Mouse (Mus musculus) intestine, embryonic 14.5 days (tissue): ENCODE results near the gene Rnf141. TPM values are rescaled to one million over a fixed set of nuclear protein-coding genes. Genes with fewer than 3 reads are reported as not detected.

Experiments used
- ATAC-seq: fragments of 200-750 bp; cut with Nextera tagmentation; replicated peaks from 2 replicates; pipeline ENCODE4 v1.8.0; 2017; ENCODE audit warnings: low read depth, moderate number of reproducible peaks, moderate TSS enrichment, moderate library complexity; ENCODE audit not compliant: low FRiP score, low TSS enrichment
- DNase-seq: peaks from one replicate; pipeline ENCODE4 v3.0.0-alpha.2; 2018; ENCODE audit warnings: low spot score
- H3K27ac ChIP-seq: fragments of 300-500 bp; sonication (generic); 2 replicates; pipeline ENCODE4 v1.5.1; 2014; ENCODE audit warnings: low read depth, mild to moderate bottlenecking, control low read depth
- H3K27me3 ChIP-seq: fragments of 300-500 bp; sonication (generic); replicated peaks from 2 replicates; pipeline ENCODE4 v1.6.1; 2014; ENCODE audit warnings: low read length, control low read depth; ENCODE audit not compliant: control insufficient read depth, insufficient read depth
- H3K36me3 ChIP-seq: fragments of 300-500 bp; sonication (generic); 2 replicates; pipeline ENCODE4 v1.6.1; 2014; ENCODE audit warnings: low read length, control low read depth; ENCODE audit not compliant: control insufficient read depth, insufficient read depth
- H3K4me1 ChIP-seq: fragments of 300-500 bp; sonication (generic); replicated peaks from 2 replicates; pipeline ENCODE4 v1.6.1; 2014; ENCODE audit warnings: low read length, control low read depth, mixed read lengths; ENCODE audit not compliant: control insufficient read depth, insufficient read depth
- H3K4me2 ChIP-seq: fragments of 300-500 bp; sonication (generic); 2 replicates; pipeline ENCODE4 v1.6.1; 2014; ENCODE audit warnings: low read length
- H3K4me3 ChIP-seq: fragments of 300-500 bp; sonication (generic); 2 replicates; pipeline ENCODE4 v1.5.1; 2014; ENCODE audit warnings: low read depth, low read length, control low read depth, mixed read lengths
- H3K9ac ChIP-seq: fragments of 300-500 bp; sonication (generic); 2 replicates; pipeline ENCODE4 v1.6.1; 2014; ENCODE audit warnings: mild to moderate bottlenecking, low read length
- H3K9me3 ChIP-seq: fragments of 300-500 bp; sonication (generic); 2 replicates; pipeline ENCODE4 v1.6.1; 2016; ENCODE audit warnings: low read length, control low read depth; ENCODE audit not compliant: control insufficient read depth
- WGBS: fragments of 180-500 bp; shearing (Covaris S2); extraction: QIAGEN DNeasy Blood & Tissue Kit; methylation state at CpG from one replicate; pipeline ENCODE4 v1.1.7; 2014; 5-methylcytosine and 5-hydroxymethylcytosine counted together
- polyA plus RNA-seq: library from polyadenylated mRNA; unstranded; fragments of >200 nt; fragmentation: Nextera tagmentation; extraction: Ambion mirVana; gene quantifications from 2 replicates; pipeline ENCODE4 v1.2.1, GENCODE M21; 2014

Gene Rnf141
- 40.8 and 41.2 TPM in 2 replicates for polyA plus RNA-seq

- no peaks in the 10 kb centered on the region for H3K27me3 ChIP-seq
- H3K9me3 ChIP-seq: no peaks in the 10 kb centered on the region
- H3K27ac ChIP-seq: peak within 1 kb of the TSS; percentile 91
- DNase-seq (peak; percentile 98), ATAC-seq (peak; percentile 95)
- H3K9ac ChIP-seq: peak within 1 kb of the TSS; percentile 77
- 0% methylated on average over 42 of the region's 42 CpGs for WGBS
- peak within 1 kb of the TSS; percentile 83 for H3K4me3 ChIP-seq
- peaks cover 5% of the 10 kb centered on the region for H3K4me1 ChIP-seq
- H3K4me2 ChIP-seq: peak within 1 kb of the TSS; percentile 77
- no peaks in the 10 kb centered on the region for H3K36me3 ChIP-seq
Measured at GRCm38 (mm10) chr7:110843916-110844874, at the start of gene Rnf141. Gene Rnf141 (minus strand): TSS chr7:110844457.

DNA sequence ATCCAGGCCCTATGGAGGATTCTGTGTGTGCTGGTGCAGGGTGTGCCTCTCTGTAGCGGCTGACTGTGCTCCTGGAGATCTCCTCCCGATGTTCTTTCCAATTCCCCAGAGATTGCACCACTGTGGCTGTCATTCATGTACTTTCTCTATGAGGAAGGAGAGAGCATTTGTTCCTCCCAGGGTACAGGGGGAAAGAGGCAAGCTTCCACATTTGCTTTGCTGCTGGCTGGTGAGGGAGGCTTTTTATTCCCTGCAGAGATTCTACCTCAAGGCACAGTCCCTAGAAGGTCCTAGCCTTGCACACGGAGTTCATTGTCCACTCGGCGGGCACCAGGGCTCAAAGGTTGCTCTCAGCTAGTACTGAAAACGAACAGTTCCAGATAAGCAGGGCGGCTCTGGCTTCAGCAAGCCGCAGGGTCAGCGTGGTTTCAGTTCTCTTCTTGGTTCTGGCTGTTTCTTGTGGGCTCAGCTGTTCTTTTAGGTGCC is 47.3 kb upstream of the Rnf141 start:
- ATAC-seq (no peak), DNase-seq (no peak)
- Histone ChIP-seq H3K27ac (peak overlapping the region; percentile 55), H3K27me3 (no peaks in the 10 kb centered on the region), H3K4me3 (no peak overlapping the region), H3K9me3 (no peaks in the 10 kb centered on the region), H3K4me2 (no peak overlapping the region), H3K36me3 (peaks cover 19% of the 10 kb centered on the region; the same call in 1 of the 2 replicates), H3K4me1 (peaks cover 29% of the 10 kb centered on the region), H3K9ac (no peak overlapping the region)
- WGBS: 62% methylated on average over 9 of the region's 9 CpGs

- 68% methylated on average over 2 of the region's 2 CpGs for WGBS
- no peak; the same call in 1 of the 2 replicates for ATAC-seq
Measured at GRCm38 (mm10) chr7:110881746-110882333, 37.6 kb upstream of the Rnf141 start.

DNA sequence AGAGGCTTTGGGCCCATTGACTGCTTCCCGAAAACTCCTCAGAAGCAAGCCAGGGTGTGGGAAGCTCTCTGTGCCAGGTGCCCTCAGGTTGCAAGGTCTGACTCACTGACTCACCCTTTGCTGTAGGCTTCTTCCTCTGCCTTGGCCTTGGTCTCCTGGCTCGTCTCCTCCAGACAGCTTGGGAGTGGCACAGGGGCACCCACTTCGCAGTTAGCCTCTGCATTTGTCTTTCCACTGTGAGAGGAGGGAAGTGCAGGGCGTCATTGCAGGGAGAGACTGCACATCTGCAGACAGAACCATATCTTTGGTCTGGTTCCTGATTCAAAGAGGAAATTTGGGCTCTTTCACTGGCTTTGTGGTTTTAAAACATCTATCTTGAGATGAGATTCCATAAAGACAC is 33.8 kb upstream of the Rnf141 start:
- H3K4me2 ChIP-seq: no peak overlapping the region
- DNase-seq: no peak
- H3K9ac ChIP-seq: no peak overlapping the region
- H3K9me3 ChIP-seq: no peaks in the 10 kb centered on the region
- ATAC-seq: no peak
- peaks cover 55% of the 10 kb centered on the region for H3K36me3 ChIP-seq
- H3K4me3 ChIP-seq: no peak overlapping the region
- 82% methylated on average over 4 of the region's 4 CpGs for WGBS
- H3K4me1 ChIP-seq: no peaks in the 10 kb centered on the region
- H3K27ac ChIP-seq: no peak overlapping the region
- no peaks in the 10 kb centered on the region for H3K27me3 ChIP-seq

More at GRCm38 (mm10) chr7:110881746-110882333, 37.6 kb upstream of the Rnf141 start:
- H3K4me1 ChIP-seq: no peaks in the 10 kb centered on the region
- no peak overlapping the region for H3K4me3 ChIP-seq
- no peak overlapping the region for H3K9ac ChIP-seq
- no peak overlapping the region for H3K4me2 ChIP-seq
- no peaks in the 10 kb centered on the region for H3K27me3 ChIP-seq
- no peak for DNase-seq
- H3K27ac ChIP-seq: peak overlapping the region; percentile 25; the same call in 1 of the 2 replicates
- peaks cover 40% of the 10 kb centered on the region for H3K36me3 ChIP-seq
- no peaks in the 10 kb centered on the region for H3K9me3 ChIP-seq

GRCm38 (mm10) chr7:110876965-110877364 is 32.7 kb upstream of the Rnf141 start:
- no peaks in the 10 kb centered on the region for H3K9me3 ChIP-seq
- no peak overlapping the region for H3K9ac ChIP-seq
- H3K27ac ChIP-seq: no peak overlapping the region
- H3K4me3 ChIP-seq: no peak overlapping the region
- 65% methylated on average over 4 of the region's 4 CpGs for WGBS
- H3K27me3 ChIP-seq: no peaks in the 10 kb centered on the region
- ATAC-seq (no peak), DNase-seq (no peak)
- no peak overlapping the region for H3K4me2 ChIP-seq
- H3K36me3 ChIP-seq: peaks cover 54% of the 10 kb centered on the region
- no peaks in the 10 kb centered on the region for H3K4me1 ChIP-seq

DNA sequence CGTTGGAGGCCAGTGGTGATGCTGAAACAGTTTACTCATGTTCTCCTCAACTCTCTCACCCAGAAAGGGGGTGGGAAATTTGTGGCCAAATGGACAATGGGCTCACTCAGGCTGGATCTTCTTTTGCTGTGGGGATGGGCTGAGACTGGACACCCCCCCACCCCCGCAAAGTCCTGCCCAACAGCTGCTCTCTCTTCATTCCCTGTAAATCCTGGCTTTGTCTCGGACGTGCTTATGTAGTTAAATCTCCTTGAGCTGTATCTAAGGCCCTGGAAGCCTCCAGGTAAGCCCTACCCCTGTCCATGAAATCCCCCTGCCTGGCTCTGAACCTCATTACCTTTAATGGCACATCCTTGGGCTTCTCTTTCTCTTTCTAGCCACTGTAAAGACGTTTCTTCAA is 24.6 kb upstream of the Rnf141 start:
- H3K27me3 ChIP-seq: no peaks in the 10 kb centered on the region
- H3K4me2 ChIP-seq: no peak overlapping the region
- H3K4me3 ChIP-seq: no peak overlapping the region
- no peaks in the 10 kb centered on the region for H3K9me3 ChIP-seq
- DNase-seq (no peak), ATAC-seq (no peak)
- WGBS: 79% methylated on average over 5 of the region's 5 CpGs
- no peak overlapping the region for H3K27ac ChIP-seq
- peaks cover 37% of the 10 kb centered on the region for H3K36me3 ChIP-seq
- no peak overlapping the region for H3K9ac ChIP-seq
- H3K4me1 ChIP-seq: peaks cover 9% of the 10 kb centered on the region; the same call in 1 of the 2 replicates

DNA sequence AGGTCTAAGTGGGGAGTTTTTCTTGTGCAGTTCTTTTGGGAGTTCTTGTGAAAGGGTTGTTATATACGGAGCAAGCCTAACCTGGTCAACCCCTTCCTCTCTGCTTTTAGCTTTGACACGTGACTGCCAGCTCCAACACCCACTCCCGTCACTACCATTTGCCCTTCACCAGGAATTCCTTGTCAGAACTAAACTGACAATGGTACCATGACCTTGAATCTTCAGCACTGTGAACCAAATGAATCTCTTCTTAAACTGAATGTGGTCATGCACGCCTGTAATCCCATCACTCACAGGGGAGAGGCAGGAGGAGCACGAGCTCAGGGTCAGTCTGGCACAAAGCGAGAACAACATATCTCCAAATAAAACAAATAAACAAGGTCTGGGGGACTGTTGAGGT is 22.9 kb upstream of the Rnf141 start:
- 93% methylated on average over 6 of the region's 6 CpGs for WGBS
- Histone ChIP-seq H3K27ac (no peak overlapping the region), H3K9ac (no peak overlapping the region), H3K4me1 (peaks cover 14% of the 10 kb centered on the region; the same call in 1 of the 2 replicates), H3K4me2 (no peak overlapping the region), H3K9me3 (no peaks in the 10 kb centered on the region), H3K27me3 (no peaks in the 10 kb centered on the region), H3K36me3 (peaks cover 34% of the 10 kb centered on the region), H3K4me3 (no peak overlapping the region)
- no peak for ATAC-seq
- DNase-seq: no peak

DNA sequence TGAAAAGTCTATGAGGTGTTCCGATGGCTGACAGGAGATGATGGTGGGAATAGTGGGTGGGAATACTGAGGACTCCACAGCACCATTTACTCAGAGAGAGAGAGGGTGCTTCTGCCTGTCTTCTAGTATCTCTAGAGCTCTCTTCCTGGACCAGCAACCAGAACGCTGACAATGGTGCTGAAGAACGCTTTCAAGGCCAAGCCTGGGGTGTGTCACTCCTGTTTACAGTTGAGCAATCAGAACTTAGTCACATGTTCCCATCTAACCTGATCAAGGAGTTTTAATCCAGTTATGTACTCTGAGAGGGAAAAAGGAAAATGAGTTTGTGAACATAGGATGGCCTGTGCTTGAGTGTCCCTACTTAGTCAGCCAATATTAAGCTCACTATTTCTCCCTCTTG is 21.8 kb upstream of the Rnf141 start:
- H3K4me2 ChIP-seq: no peak overlapping the region
- H3K27me3 ChIP-seq: no peaks in the 10 kb centered on the region
- peaks cover 14% of the 10 kb centered on the region; the same call in 1 of the 2 replicates for H3K4me1 ChIP-seq
- H3K9me3 ChIP-seq: no peaks in the 10 kb centered on the region
- H3K4me3 ChIP-seq: no peak overlapping the region
- DNase-seq (no peak), ATAC-seq (peak; percentile 28; the same call in 1 of the 2 replicates)
- WGBS: 76% methylated on average over 3 of the region's 3 CpGs
- H3K36me3 ChIP-seq: peaks cover 31% of the 10 kb centered on the region
- H3K9ac ChIP-seq: no peak overlapping the region
- peak overlapping the region; percentile 57; the same call in 1 of the 2 replicates for H3K27ac ChIP-seq
